Mouse (Mus musculus) thymus, adult 2 months (tissue): ENCODE results near the gene Lrrc61. TPM values are rescaled to one million over a fixed set of nuclear protein-coding genes. Genes with fewer than 3 reads are reported as not detected.

Experiments
- DNase-seq: peaks from one replicate; pipeline ENCODE4 v3.0.0; 2021
- H3K27ac ChIP-seq: fragments of 200-500 bp; 2 replicates; pipeline ENCODE4 v1.5.1; 2012; ENCODE audit warnings: low read length, control low read depth; ENCODE audit not compliant: control insufficient read depth, insufficient read depth
- H3K27me3 ChIP-seq: fragments of 200-500 bp; 2 replicates; pipeline ENCODE4 v1.6.1; 2012; ENCODE audit warnings: mild to moderate bottlenecking, low read length, moderate library complexity, mixed read lengths; ENCODE audit not compliant: control insufficient read depth, insufficient read depth
- H3K36me3 ChIP-seq: fragments of 200-500 bp; 2 replicates; pipeline ENCODE4 v1.6.1; 2012; ENCODE audit warnings: mild to moderate bottlenecking, low read length, moderate library complexity; ENCODE audit not compliant: control insufficient read depth, insufficient read depth
- H3K4me1 ChIP-seq: fragments of 200-500 bp; replicated peaks from 2 replicates; pipeline ENCODE4 v1.6.1; 2012; ENCODE audit warnings: low read length; ENCODE audit not compliant: control insufficient read depth, insufficient read depth
- H3K4me3 ChIP-seq: fragments of 200-500 bp; 2 replicates; pipeline ENCODE4 v1.5.1; 2012; ENCODE audit warnings: mild to moderate bottlenecking, low read length, control low read depth, moderate library complexity; ENCODE audit not compliant: control insufficient read depth, insufficient read depth
- CTCF ChIP-seq: fragments of 200-500 bp; IDR thresholded peaks from 2 replicates; pipeline ENCODE4 v1.5.1; 2012; ENCODE audit warnings: mild to moderate bottlenecking, control low read depth, low read length, moderate library complexity, borderline replicate concordance; ENCODE audit not compliant: control insufficient read depth, poor library complexity, insufficient read depth; ENCODE audit errors: extremely low read depth
- POLR2A ChIP-seq: fragments of 200-500 bp; IDR thresholded peaks from 2 replicates; pipeline ENCODE4 v1.6.1; 2012; ENCODE audit warnings: mild to moderate bottlenecking, low read length, control low read depth, moderate library complexity; ENCODE audit not compliant: control insufficient read depth, poor library complexity, insufficient read depth; ENCODE audit errors: extremely low read depth
- WGBS: fragments of 180-500 bp; shearing (Covaris S2); methylation state at CpG from one replicate; pipeline ENCODE4 v1.1.7; 2018; 5-methylcytosine and 5-hydroxymethylcytosine counted together
- polyA plus RNA-seq: library from polyadenylated mRNA; depleted of rRNA; stranded (reverse); fragments of >200 nt; gene quantifications from 2 replicates; pipeline ENCODE4 v1.2.3, GENCODE M21; 2012

The Lrrc61 gene
- polyA plus RNA-seq, 1 experiment, result 41.4 TPM

- TF ChIP-seq CTCF (no peak), POLR2A (no peak)
- H3K36me3 ChIP-seq, result no peaks in the 10 kb centered on the region
- WGBS, result 83% methylated on average over 3 of the region's 3 CpGs
- DNase-seq, result peak; percentile 40
- no peaks in the 10 kb centered on the region for H3K27me3 ChIP-seq
- peaks cover 5% of the 10 kb centered on the region for H3K4me1 ChIP-seq
- no peak overlapping the region for H3K27ac ChIP-seq
- no peak overlapping the region for H3K4me3 ChIP-seq
Measured at GRCm38 (mm10) chr6:48582037-48582436, 27.4 kb downstream of the Lrrc61 start.

- H3K4me3 ChIP-seq, result no peak within 1 kb of the TSS
- 5% methylated on average over 6 of the region's 6 CpGs for WGBS
- peaks cover 17% of the 10 kb centered on the region for H3K4me1 ChIP-seq
Measured at GRCm38 (mm10) chr6:48589194-48589750, 34.7 kb downstream of the Lrrc61 start, which contains the start of gene Gm45021. Gene Gm45021 (plus strand): TSS chr6:48589610.

GRCm38 (mm10) chr6:48591221-48591845 lies 36.7 kb downstream of the Lrrc61 start:
- peaks cover 26% of the 10 kb centered on the region for H3K4me1 ChIP-seq
- no peak overlapping the region for H3K27ac ChIP-seq
- WGBS, result 47% methylated on average over 3 of the region's 3 CpGs
- no peaks in the 10 kb centered on the region for H3K36me3 ChIP-seq
- TF ChIP-seq CTCF (no peak), POLR2A (no peak)
- no peak for DNase-seq
- no peak overlapping the region for H3K4me3 ChIP-seq
- H3K27me3 ChIP-seq, result no peaks in the 10 kb centered on the region

More at GRCm38 (mm10) chr6:48589194-48589750, 34.7 kb downstream of the Lrrc61 start, which contains the start of gene Gm45021:
- H3K27me3 ChIP-seq, result no peaks in the 10 kb centered on the region
- DNase-seq, result no peak
- no peaks in the 10 kb centered on the region for H3K36me3 ChIP-seq
- peak within 1 kb of the TSS; percentile 34; the same call in 1 of the 2 replicates for H3K27ac ChIP-seq
- TF ChIP-seq CTCF, result no peak
- no peak for TF ChIP-seq POLR2A

- H3K27me3 ChIP-seq, result no peaks in the 10 kb centered on the region
- TF ChIP-seq CTCF (no peak), POLR2A (no peak)
- H3K4me3 ChIP-seq, result no peak overlapping the region
- H3K27ac ChIP-seq, result no peak overlapping the region
- WGBS, result 68% methylated on average over 6 of the region's 6 CpGs
- H3K4me1 ChIP-seq, result peaks cover 26% of the 10 kb centered on the region
- DNase-seq, result no peak
- H3K36me3 ChIP-seq, result no peaks in the 10 kb centered on the region
Measured at GRCm38 (mm10) chr6:48591871-48592270, 37.3 kb downstream of the Lrrc61 start.

- DNase-seq, result peak; percentile 72
Measured at GRCm38 (mm10) chr6:48593158-48594042, 38.8 kb downstream of the Lrrc61 start, which contains the start of the genes Repin1 and Gm44965. Gene Repin1 (plus strand): TSS chr6:48593883. Gene Gm44965 (plus strand): TSS chr6:48593941.

GRCm38 (mm10) chr6:48594043-48594738 lies 39.6 kb downstream of the Lrrc61 start:
- no peak for DNase-seq
- H3K4me1 ChIP-seq, result peaks cover 23% of the 10 kb centered on the region
- TF ChIP-seq CTCF, result no peak
- no peak; the same call in 1 of the 2 replicates for TF ChIP-seq POLR2A
- no peaks in the 10 kb centered on the region for H3K27me3 ChIP-seq
- no peak overlapping the region for H3K27ac ChIP-seq
- H3K36me3 ChIP-seq, result no peaks in the 10 kb centered on the region
- WGBS, result 1% methylated on average over 41 of the region's 41 CpGs
- peak overlapping the region; percentile 70 for H3K4me3 ChIP-seq

More at GRCm38 (mm10) chr6:48593158-48594042, 38.8 kb downstream of the Lrrc61 start, which contains the start of the genes Repin1 and Gm44965:
- peaks cover 26% of the 10 kb centered on the region for H3K4me1 ChIP-seq
- no peak within 1 kb of the TSS for H3K27ac ChIP-seq
- TF ChIP-seq CTCF, result no peak
- TF ChIP-seq POLR2A, result 0 out of 2 replicates have a peak, but pooled peaks have one; percentile 38
- no peaks in the 10 kb centered on the region for H3K36me3 ChIP-seq
- 2% methylated on average over 45 of the region's 45 CpGs for WGBS
- H3K27me3 ChIP-seq, result no peaks in the 10 kb centered on the region
- peak within 1 kb of the TSS; percentile 70 for H3K4me3 ChIP-seq
